Mouse (Mus musculus) CH12.LX (cell line): ENCODE measurements around the gene Olfr533. TPM values are rescaled to one million over a fixed set of nuclear protein-coding genes. Genes with fewer than 3 reads are reported as not detected.

Experiments used
- polyA plus RNA-seq: library from polyadenylated mRNA; unstranded; fragments of >175 nt; gene quantifications from 2 replicates; pipeline ENCODE4 v1.2.1, GENCODE M21; 2012; ENCODE audit warnings: low read depth; ENCODE audit not compliant: insufficient read length
- total RNA-seq, 2 experiments: library from RNA; depleted of rRNA; stranded (reverse); fragments of 300-350 nt in 1 of 2; fragments of >200 nt in 1 of 2; gene quantifications; 2 replicates each; pipeline ENCODE4 v1.2.3; 2012 to 2014

Olfr533 gene
- total and polyA plus RNA-seq, 3 experiments, result not detected

Other genes with a start within 250 kb of the Olfr533 start
- gene Cd163l1, start 245.1 kb upstream of the Olfr533 start, total RNA-seq (2012; rRNA removed), result not detected in 2 replicates
- gene Cd163l1, start 245.1 kb upstream of the Olfr533 start, total RNA-seq (2014; rRNA removed), result not detected in 2 replicates
- gene Cd163l1, start 245.1 kb upstream of the Olfr533 start, polyA plus RNA-seq, result not detected in 2 replicates
- gene 5830411N06Rik, start 216.1 kb upstream of the Olfr533 start, total RNA-seq (2012; rRNA removed), result not detected in 2 replicates
- not detected in 2 replicates for gene 5830411N06Rik, start 216.1 kb upstream of the Olfr533 start, total RNA-seq (2014; rRNA removed)
- gene 5830411N06Rik, start 216.1 kb upstream of the Olfr533 start, polyA plus RNA-seq, result not detected in 2 replicates
- not detected in 2 replicates for gene Olfr525, start 142.5 kb upstream of the Olfr533 start, total RNA-seq (2012; rRNA removed)
- not detected in 2 replicates for gene Olfr525, start 142.5 kb upstream of the Olfr533 start, total RNA-seq (2014; rRNA removed)
- not detected in 2 replicates for gene Olfr525, start 142.5 kb upstream of the Olfr533 start, polyA plus RNA-seq
- not detected in 2 replicates for gene Olfr527, start 129.4 kb upstream of the Olfr533 start, total RNA-seq (2012; rRNA removed)
- gene Olfr527, start 129.4 kb upstream of the Olfr533 start, total RNA-seq (2014; rRNA removed), result not detected in 2 replicates
- not detected in 2 replicates for gene Olfr527, start 129.4 kb upstream of the Olfr533 start, polyA plus RNA-seq
- gene Olfr60, start 101.7 kb upstream of the Olfr533 start, total RNA-seq (2012; rRNA removed), result not detected in 2 replicates
- not detected in 2 replicates for gene Olfr60, start 101.7 kb upstream of the Olfr533 start, total RNA-seq (2014; rRNA removed)
- gene Olfr60, start 101.7 kb upstream of the Olfr533 start, polyA plus RNA-seq, result not detected in 2 replicates
- gene Olfr530, start 87.0 kb upstream of the Olfr533 start, total RNA-seq (2012; rRNA removed), result not detected in 2 replicates
- gene Olfr530, start 87.0 kb upstream of the Olfr533 start, total RNA-seq (2014; rRNA removed), result not detected in 2 replicates
- gene Olfr530, start 87.0 kb upstream of the Olfr533 start, polyA plus RNA-seq, result not detected in 2 replicates
- not detected in 2 replicates for gene Olfr531, start 60.5 kb upstream of the Olfr533 start, total RNA-seq (2012; rRNA removed)
- not detected in 2 replicates for gene Olfr531, start 60.5 kb upstream of the Olfr533 start, total RNA-seq (2014; rRNA removed)
- not detected in 2 replicates for gene Olfr531, start 60.5 kb upstream of the Olfr533 start, polyA plus RNA-seq
- not detected in 2 replicates for gene Olfr532, start 41.7 kb upstream of the Olfr533 start, total RNA-seq (2012; rRNA removed)
- not detected in 2 replicates for gene Olfr532, start 41.7 kb upstream of the Olfr533 start, total RNA-seq (2014; rRNA removed)
- gene Olfr532, start 41.7 kb upstream of the Olfr533 start, polyA plus RNA-seq, result not detected in 2 replicates
- not detected in 2 replicates for gene Olfr535, start 20.8 kb downstream of the Olfr533 start, total RNA-seq (2012; rRNA removed)
- not detected in 2 replicates for gene Olfr535, start 20.8 kb downstream of the Olfr533 start, total RNA-seq (2014; rRNA removed)
- gene Olfr535, start 20.8 kb downstream of the Olfr533 start, polyA plus RNA-seq, result not detected in 2 replicates
- gene Olfr536, start 44.0 kb downstream of the Olfr533 start, total RNA-seq (2012; rRNA removed), result not detected in 2 replicates
- gene Olfr536, start 44.0 kb downstream of the Olfr533 start, total RNA-seq (2014; rRNA removed), result not detected in 2 replicates
- gene Olfr536, start 44.0 kb downstream of the Olfr533 start, polyA plus RNA-seq, result not detected in 2 replicates
- gene Olfr538, start 104.5 kb downstream of the Olfr533 start, total RNA-seq (2012; rRNA removed), result not detected in 2 replicates
- not detected in 2 replicates for gene Olfr538, start 104.5 kb downstream of the Olfr533 start, total RNA-seq (2014; rRNA removed)
- gene Olfr538, start 104.5 kb downstream of the Olfr533 start, polyA plus RNA-seq, result not detected in 2 replicates
- gene Olfr46, start 137.9 kb downstream of the Olfr533 start, total RNA-seq (2012; rRNA removed), result not detected in 2 replicates
- gene Olfr46, start 137.9 kb downstream of the Olfr533 start, total RNA-seq (2014; rRNA removed), result not detected in 2 replicates
- not detected in 2 replicates for gene Olfr46, start 137.9 kb downstream of the Olfr533 start, polyA plus RNA-seq
- not detected in 2 replicates for gene Olfr61, start 165.6 kb downstream of the Olfr533 start, total RNA-seq (2012; rRNA removed)
- not detected in 2 replicates for gene Olfr61, start 165.6 kb downstream of the Olfr533 start, total RNA-seq (2014; rRNA removed)
- not detected in 2 replicates for gene Olfr61, start 165.6 kb downstream of the Olfr533 start, polyA plus RNA-seq
- not detected in 2 replicates for gene Olfr53, start 183.1 kb downstream of the Olfr533 start, total RNA-seq (2012; rRNA removed)
- not detected in 2 replicates for gene Olfr53, start 183.1 kb downstream of the Olfr533 start, total RNA-seq (2014; rRNA removed)
- gene Olfr53, start 183.1 kb downstream of the Olfr533 start, polyA plus RNA-seq, result not detected in 2 replicates
- not detected in 2 replicates for gene Olfr539, start 196.6 kb downstream of the Olfr533 start, total RNA-seq (2012; rRNA removed)
- gene Olfr539, start 196.6 kb downstream of the Olfr533 start, total RNA-seq (2014; rRNA removed), result not detected in 2 replicates
- gene Olfr539, start 196.6 kb downstream of the Olfr533 start, polyA plus RNA-seq, result not detected in 2 replicates
- not detected in 2 replicates for gene Olfr45, start 218.6 kb downstream of the Olfr533 start, total RNA-seq (2012; rRNA removed)
- not detected in 2 replicates for gene Olfr45, start 218.6 kb downstream of the Olfr533 start, total RNA-seq (2014; rRNA removed)
- not detected in 2 replicates for gene Olfr45, start 218.6 kb downstream of the Olfr533 start, polyA plus RNA-seq
- not detected in 2 replicates for gene Olfr541, start 233.9 kb downstream of the Olfr533 start, total RNA-seq (2012; rRNA removed)
- not detected in 2 replicates for gene Olfr541, start 233.9 kb downstream of the Olfr533 start, total RNA-seq (2014; rRNA removed)
- not detected in 2 replicates for gene Olfr541, start 233.9 kb downstream of the Olfr533 start, polyA plus RNA-seq